Mouse (Mus musculus): Measurements from ENCODE around the gene Rhoh.

The Rhoh gene

GRCm38 (mm10) chr5:65929162-65929561 lies 68.1 kb downstream of the Rhoh start:
- in situ Hi-C loops (cut with MboI, MseI) = no loop called here

DNA sequence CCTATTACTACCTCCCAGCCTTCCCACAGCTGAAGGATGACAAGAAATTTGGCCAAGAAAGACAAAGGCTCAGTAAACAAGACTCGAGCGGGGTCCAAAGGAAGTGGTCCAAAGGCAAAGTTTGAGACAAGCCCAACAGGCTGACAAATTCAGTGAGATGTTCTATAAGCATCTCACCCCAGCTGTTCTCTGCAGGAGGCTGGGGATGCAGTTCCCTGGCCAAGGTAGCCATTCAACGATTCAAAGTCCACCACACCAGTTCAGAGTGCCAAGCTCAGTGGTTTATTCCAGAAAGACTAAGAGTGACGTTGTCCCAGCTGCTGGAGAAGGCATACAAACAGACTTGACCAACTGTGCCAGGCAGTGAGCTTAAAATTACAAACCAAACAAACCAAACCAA lies 69.2 kb downstream of the Rhoh start:
- in situ Hi-C loops (cut with MboI, MseI) = no loop called here

- in situ Hi-C loops (cut with MboI, MseI) = no loop called here
These were observed 72.2 kb downstream of the Rhoh start for GRCm38 (mm10) chr5:65933258-65933657.

GRCm38 (mm10) chr5:65933764-65934163 lies 72.8 kb downstream of the Rhoh start:
- in situ Hi-C loops (cut with MboI, MseI) = no loop called here

DNA sequence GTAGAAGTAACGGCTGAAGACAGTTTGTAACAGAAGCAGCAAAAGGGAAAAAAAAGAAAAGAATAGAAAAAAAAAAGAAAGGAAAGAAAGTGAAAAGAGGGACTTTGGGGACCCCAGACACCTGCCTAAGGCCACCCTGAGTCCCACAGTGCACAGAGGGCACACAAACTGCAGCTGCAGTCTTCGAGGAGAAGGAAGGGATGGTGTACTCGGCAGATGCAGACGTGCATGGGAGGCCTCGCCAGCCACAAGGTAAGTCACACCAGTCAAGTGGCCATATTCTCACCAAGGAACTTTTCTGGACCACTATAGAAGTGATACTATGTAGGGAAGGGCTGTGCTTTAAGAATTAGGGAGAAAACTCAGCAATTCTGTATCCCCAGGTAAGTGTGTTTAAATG lies 73.8 kb downstream of the Rhoh start, which contains the start of gene Chrna9:
TSS of gene Chrna9 (plus strand) at position 139 of the 400 bp plus-strand sequence.
- in situ Hi-C loops (cut with MboI, MseI) = no loop called here

- in situ Hi-C loops (cut with MboI, MseI) = no loop called here
These were observed 76.2 kb downstream of the Rhoh start for GRCm38 (mm10) chr5:65937011-65937726.

DNA sequence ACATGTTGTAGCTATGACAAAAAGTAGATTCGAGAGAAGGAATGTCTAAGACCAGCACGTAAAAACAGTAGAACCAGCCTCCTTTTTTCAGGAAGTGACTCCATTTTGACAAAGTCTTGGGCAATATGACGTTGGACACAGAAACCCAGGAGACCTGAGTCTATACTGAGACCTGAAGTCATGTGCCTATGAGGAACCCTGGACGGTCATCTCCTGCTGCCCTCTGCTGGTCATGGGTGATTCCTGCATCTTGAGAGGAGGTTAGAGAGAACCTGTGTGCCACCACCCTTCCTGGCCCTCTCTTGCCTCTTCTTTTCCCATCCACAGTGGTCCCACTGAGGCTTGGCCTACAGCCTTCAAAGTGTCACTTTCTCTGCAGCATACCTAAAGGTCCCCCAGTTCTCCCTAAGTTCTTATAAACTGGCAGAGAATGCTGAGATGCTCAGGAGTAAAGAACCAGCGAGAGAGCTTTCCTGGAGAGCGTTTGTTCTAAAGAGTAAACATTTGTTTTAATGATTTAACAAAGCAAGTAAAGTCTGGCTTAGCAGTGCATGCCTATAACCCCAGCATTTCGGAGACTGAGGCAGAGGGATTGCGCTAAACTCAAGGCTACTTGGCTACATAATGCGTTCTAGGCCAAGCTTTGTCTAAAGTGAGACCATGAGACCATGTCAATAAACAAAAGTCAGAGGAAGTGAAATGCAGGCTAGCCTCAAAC lies 77.1 kb downstream of the Rhoh start:
- in situ Hi-C loops (cut with MboI, MseI) = no loop called here

DNA sequence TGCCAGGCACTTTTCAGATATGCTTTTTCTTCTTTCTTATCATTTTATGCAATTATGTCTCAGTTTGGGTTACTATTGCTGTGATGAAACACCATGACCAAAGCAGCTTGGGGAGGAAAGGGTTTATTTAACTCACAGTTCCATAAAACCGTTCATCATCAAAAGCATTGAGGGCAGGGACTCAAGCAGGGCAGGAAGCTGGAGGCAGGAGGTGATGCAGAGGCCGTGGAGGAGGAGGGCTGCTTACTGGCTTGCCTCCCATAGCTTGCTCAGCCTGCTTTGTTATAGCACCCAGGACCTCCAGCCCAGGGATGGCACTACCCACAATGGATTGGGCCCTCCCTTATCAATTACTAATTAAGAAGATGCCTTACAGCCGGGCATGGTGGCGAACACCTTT lies 80.1 kb downstream of the Rhoh start:
- in situ Hi-C loops (cut with MboI, MseI) = loop anchor here (10.0 kb wide), 1 partner anchor 186 kb away; no protein-coding TSS in a partner anchor
